Mouse (Mus musculus) forelimb bud, embryonic 11.5 days (tissue): ENCODE measurements around the gene Uck1.

Source experiments
- DNase-seq: peaks from one replicate; pipeline ENCODE4 v3.0.0-alpha.2; 2012; ENCODE audit warnings: low read depth, low spot score

Uck1 gene

GRCm38 (mm10) chr2:32218541-32219334 is 41.2 kb downstream of the Uck1 start:
- DNase-seq, result no peak

GRCm38 (mm10) chr2:32218113-32218512 is 41.8 kb downstream of the Uck1 start:
- no peak for DNase-seq

- no peak for DNase-seq
Measured at GRCm38 (mm10) chr2:32217656-32218055, 42.3 kb downstream of the Uck1 start.

- DNase-seq, result no peak
Measured at GRCm38 (mm10) chr2:32216506-32216905, 43.5 kb downstream of the Uck1 start.

- DNase-seq, result no peak
Measured at GRCm38 (mm10) chr2:32215576-32215975, 44.4 kb downstream of the Uck1 start.

GRCm38 (mm10) chr2:32213000-32213399 is 47.0 kb downstream of the Uck1 start:
- no peak for DNase-seq

- DNase-seq, result no peak
Measured at GRCm38 (mm10) chr2:32211689-32212088, 48.3 kb downstream of the Uck1 start.

GRCm38 (mm10) chr2:32207682-32208081 is 52.3 kb downstream of the Uck1 start:
- no peak for DNase-seq
